Mouse (Mus musculus) limb, embryonic 14.5 days (tissue): Measurements from ENCODE around the gene Rabgef1. TPM values are rescaled to one million over a fixed set of nuclear protein-coding genes. Genes with fewer than 3 reads are reported as not detected.

Source experiments
- ATAC-seq: fragments of 200-750 bp; cut with Nextera tagmentation; 2 replicates; pipeline ENCODE4 v1.8.0; 2017; ENCODE audit warnings: low read depth, moderate number of reproducible peaks, moderate TSS enrichment; ENCODE audit not compliant: low FRiP score
- DNase-seq: peaks from one replicate; pipeline ENCODE4 v3.0.0-alpha.2; 2015; ENCODE audit warnings: low spot score
- H3K27ac ChIP-seq: fragments of 300-500 bp; sonication (generic); replicated peaks from 2 replicates; pipeline ENCODE4 v1.5.1; 2014; ENCODE audit warnings: low read depth, mild to moderate bottlenecking, low read length, moderate library complexity, mixed read lengths
- H3K27me3 ChIP-seq: fragments of 300-500 bp; sonication (generic); 2 replicates; pipeline ENCODE4 v1.6.1; 2014; ENCODE audit warnings: low read length, mixed read lengths; ENCODE audit not compliant: control insufficient read depth, insufficient read depth
- H3K36me3 ChIP-seq: fragments of 300-500 bp; sonication (generic); 2 replicates; pipeline ENCODE4 v1.6.1; 2014; ENCODE audit warnings: mild to moderate bottlenecking, low read length, moderate library complexity, mixed read lengths; ENCODE audit not compliant: control insufficient read depth, insufficient read depth
- H3K4me1 ChIP-seq: fragments of 300-500 bp; sonication (generic); 2 replicates; pipeline ENCODE4 v1.6.1; 2014; ENCODE audit warnings: antibody characterized with exemption, low read length, mixed read lengths; ENCODE audit not compliant: control insufficient read depth, insufficient read depth
- H3K4me2 ChIP-seq: fragments of 300-500 bp; sonication (generic); replicated peaks from 2 replicates; pipeline ENCODE4 v1.6.1; 2014; ENCODE audit warnings: low read depth, mild to moderate bottlenecking, low read length, moderate library complexity; ENCODE audit not compliant: severe bottlenecking
- H3K4me3 ChIP-seq: fragments of 300-500 bp; sonication (generic); replicated peaks from 2 replicates; pipeline ENCODE4 v1.5.1; 2014; ENCODE audit warnings: low read length
- H3K9ac ChIP-seq: fragments of 300-500 bp; sonication (generic); 2 replicates; pipeline ENCODE4 v1.6.1; 2014; ENCODE audit warnings: mild to moderate bottlenecking, low read depth, low read length, moderate library complexity; ENCODE audit not compliant: severe bottlenecking
- H3K9me3 ChIP-seq: fragments of 300-500 bp; sonication (generic); 2 replicates; pipeline ENCODE4 v1.6.1; 2016; ENCODE audit warnings: low read length; ENCODE audit not compliant: control insufficient read depth
- POLR2A ChIP-seq: fragments of 200-500 bp; IDR thresholded peaks from 2 replicates; pipeline ENCODE4 v1.8.0; 2012; ENCODE audit warnings: inconsistent platforms, mild to moderate bottlenecking, moderate library complexity, borderline replicate concordance; ENCODE audit not compliant: insufficient read depth, insufficient read length; ENCODE audit errors: extremely low read depth
- WGBS: fragments of 180-500 bp; shearing (Covaris S2); extraction: QIAGEN DNeasy Blood & Tissue Kit; methylation state at CpG from one replicate; pipeline ENCODE4 v1.1.7; 2014; 5-methylcytosine and 5-hydroxymethylcytosine counted together
- polyA plus RNA-seq, 2 experiments: library from polyadenylated mRNA; depleted of rRNA in 1 of 2; stranded (reverse) in 1 of 2; unstranded in 1 of 2; fragments of >200 nt; fragmentation: Nextera tagmentation in 1 of 2; extraction: Ambion mirVana in 1 of 2; gene quantifications; 2 replicates each; pipeline versions ENCODE4 v1.2.1 to v1.2.3; 2012 to 2014

Gene Rabgef1
- polyA plus RNA-seq, 2 experiments: 19.4 to 20.2 TPM

GRCm38 (mm10) chr5:130184193-130184856, 12.7 kb downstream of the Rabgef1 start:
- no peaks in the 10 kb centered on the region for H3K9me3 ChIP-seq
- no peak for TF ChIP-seq POLR2A
- ATAC-seq (no peak), DNase-seq (no peak)
- no peak overlapping the region for H3K4me3 ChIP-seq
- H3K4me1 ChIP-seq: no peaks in the 10 kb centered on the region
- no peak overlapping the region for H3K27ac ChIP-seq
- no peaks in the 10 kb centered on the region for H3K27me3 ChIP-seq
- WGBS: 85% methylated on average over 9 of the region's 9 CpGs
- H3K36me3 ChIP-seq: peaks cover 4% of the 10 kb centered on the region
- H3K9ac ChIP-seq: no peak overlapping the region
- no peak overlapping the region for H3K4me2 ChIP-seq

DNA sequence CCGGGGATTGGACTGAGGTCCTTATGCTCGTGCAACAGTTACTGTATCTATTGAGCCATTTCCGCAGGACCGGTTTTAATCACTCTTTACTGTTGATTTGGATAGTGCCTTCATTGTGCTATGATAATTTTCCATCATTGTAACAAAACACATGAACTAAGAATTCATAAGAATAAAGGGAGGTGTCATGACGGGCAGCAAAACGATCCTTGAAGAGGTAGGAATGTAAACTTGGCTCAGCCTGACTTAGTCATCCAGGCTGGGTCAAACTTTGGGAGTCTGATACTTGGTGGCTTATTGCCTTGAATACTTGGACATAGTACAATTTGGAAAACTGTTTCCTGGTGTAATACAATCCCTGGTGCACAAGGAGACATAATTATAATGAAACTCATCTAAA, 13.7 kb downstream of the Rabgef1 start:
- Histone ChIP-seq H3K36me3 (peaks cover 13% of the 10 kb centered on the region), H3K4me1 (no peaks in the 10 kb centered on the region), H3K4me2 (no peak overlapping the region), H3K9me3 (no peaks in the 10 kb centered on the region), H3K9ac (no peak overlapping the region), H3K4me3 (no peak overlapping the region), H3K27me3 (no peaks in the 10 kb centered on the region), H3K27ac (no peak overlapping the region)
- ATAC-seq: no peak
- no peak for TF ChIP-seq POLR2A
- no peak for DNase-seq
- 87% methylated on average over 6 of the region's 6 CpGs for WGBS

DNA sequence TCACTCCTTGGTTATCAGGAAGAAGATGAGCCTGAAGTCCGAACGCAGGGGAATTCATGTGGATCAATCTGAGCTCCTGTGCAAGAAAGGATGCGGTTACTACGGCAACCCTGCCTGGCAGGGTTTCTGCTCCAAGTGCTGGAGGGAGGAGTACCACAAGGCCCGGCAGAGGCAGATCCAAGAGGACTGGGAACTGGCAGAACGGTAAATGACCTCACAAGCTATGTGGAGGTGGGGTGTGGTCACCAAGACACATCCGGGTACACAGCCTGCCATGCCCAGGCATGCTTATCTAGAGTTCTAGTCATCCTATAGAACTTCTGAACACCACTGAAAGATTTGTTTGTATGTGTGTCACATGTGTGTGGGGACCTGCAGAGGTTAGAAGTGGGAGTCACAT, 15.8 kb downstream of the Rabgef1 start:
- no peak for ATAC-seq
- Histone ChIP-seq H3K36me3 (peaks cover 33% of the 10 kb centered on the region), H3K4me3 (no peak overlapping the region), H3K9me3 (no peaks in the 10 kb centered on the region), H3K4me2 (no peak overlapping the region), H3K4me1 (no peaks in the 10 kb centered on the region), H3K27me3 (no peaks in the 10 kb centered on the region), H3K27ac (no peak overlapping the region), H3K9ac (no peak overlapping the region)
- TF ChIP-seq POLR2A: no peak
- DNase-seq: no peak
- WGBS: 74% methylated on average over 7 of the region's 7 CpGs

GRCm38 (mm10) chr5:130190909-130191308, 19.3 kb downstream of the Rabgef1 start:
- no peak overlapping the region for H3K4me3 ChIP-seq
- H3K9ac ChIP-seq: no peak overlapping the region
- no peaks in the 10 kb centered on the region for H3K9me3 ChIP-seq
- H3K4me2 ChIP-seq: no peak overlapping the region
- no peak overlapping the region for H3K27ac ChIP-seq
- no peaks in the 10 kb centered on the region for H3K27me3 ChIP-seq
- H3K36me3 ChIP-seq: peaks cover 47% of the 10 kb centered on the region
- H3K4me1 ChIP-seq: no peaks in the 10 kb centered on the region
- no peak for DNase-seq
- no peak for ATAC-seq
- 93% methylated on average over 6 of the region's 6 CpGs for WGBS
- TF ChIP-seq POLR2A: no peak

GRCm38 (mm10) chr5:130191865-130192264, 20.3 kb downstream of the Rabgef1 start:
- no peak overlapping the region for H3K27ac ChIP-seq
- H3K27me3 ChIP-seq: no peaks in the 10 kb centered on the region
- H3K4me3 ChIP-seq: no peak overlapping the region
- WGBS: 80% methylated on average over 6 of the region's 6 CpGs
- H3K9me3 ChIP-seq: no peaks in the 10 kb centered on the region
- H3K36me3 ChIP-seq: peaks cover 47% of the 10 kb centered on the region
- DNase-seq (no peak), ATAC-seq (no peak)
- no peak overlapping the region for H3K4me2 ChIP-seq
- H3K9ac ChIP-seq: no peak overlapping the region
- H3K4me1 ChIP-seq: no peaks in the 10 kb centered on the region
- TF ChIP-seq POLR2A: no peak
